Mouse (Mus musculus) urinary bladder, adult 2 months (tissue): ENCODE measurements around the gene Tmem151a. TPM values are rescaled to one million over a fixed set of nuclear protein-coding genes. Genes with fewer than 3 reads are reported as not detected.

Source experiments
- DNase-seq: peaks from one replicate; pipeline ENCODE4 v3.0.0; 2022; ENCODE audit warnings: low spot score
- polyA plus RNA-seq: library from polyadenylated mRNA; depleted of rRNA; stranded (reverse); fragments of >200 nt; gene quantifications from 2 replicates; pipeline ENCODE4 v1.2.3, GENCODE M21; 2012

Gene Tmem151a
- polyA plus RNA-seq, 1 experiment: 3.9 TPM

DNA sequence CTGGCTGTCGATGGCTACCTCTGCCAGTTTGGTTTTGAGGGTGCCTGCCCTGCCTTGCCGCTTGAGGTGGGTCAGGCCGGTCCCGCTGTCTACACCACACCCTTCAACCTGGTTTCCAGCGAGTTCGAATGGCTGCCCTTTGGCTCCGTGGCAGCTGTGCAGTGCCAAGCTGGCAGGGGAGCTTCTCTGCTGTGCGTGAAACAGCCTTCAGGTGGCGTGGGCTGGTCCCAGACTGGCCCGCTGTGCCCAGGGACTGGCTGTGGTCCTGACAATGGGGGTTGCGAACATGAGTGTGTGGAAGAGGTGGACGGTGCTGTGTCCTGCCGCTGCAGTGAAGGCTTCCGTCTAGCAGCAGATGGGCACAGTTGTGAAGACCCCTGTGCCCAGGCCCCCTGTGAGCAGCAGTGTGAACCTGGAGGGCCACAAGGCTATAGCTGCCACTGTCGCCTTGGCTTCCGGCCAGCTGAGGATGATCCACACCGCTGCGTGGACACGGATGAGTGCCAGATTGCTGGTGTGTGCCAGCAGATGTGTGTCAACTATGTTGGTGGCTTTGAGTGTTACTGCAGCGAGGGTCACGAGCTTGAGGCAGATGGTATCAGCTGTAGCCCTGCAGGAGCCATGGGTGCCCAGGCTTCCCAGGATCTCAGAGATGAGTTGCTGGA is 16.6 kb downstream of the Tmem151a start:
- no peak for DNase-seq

DNA sequence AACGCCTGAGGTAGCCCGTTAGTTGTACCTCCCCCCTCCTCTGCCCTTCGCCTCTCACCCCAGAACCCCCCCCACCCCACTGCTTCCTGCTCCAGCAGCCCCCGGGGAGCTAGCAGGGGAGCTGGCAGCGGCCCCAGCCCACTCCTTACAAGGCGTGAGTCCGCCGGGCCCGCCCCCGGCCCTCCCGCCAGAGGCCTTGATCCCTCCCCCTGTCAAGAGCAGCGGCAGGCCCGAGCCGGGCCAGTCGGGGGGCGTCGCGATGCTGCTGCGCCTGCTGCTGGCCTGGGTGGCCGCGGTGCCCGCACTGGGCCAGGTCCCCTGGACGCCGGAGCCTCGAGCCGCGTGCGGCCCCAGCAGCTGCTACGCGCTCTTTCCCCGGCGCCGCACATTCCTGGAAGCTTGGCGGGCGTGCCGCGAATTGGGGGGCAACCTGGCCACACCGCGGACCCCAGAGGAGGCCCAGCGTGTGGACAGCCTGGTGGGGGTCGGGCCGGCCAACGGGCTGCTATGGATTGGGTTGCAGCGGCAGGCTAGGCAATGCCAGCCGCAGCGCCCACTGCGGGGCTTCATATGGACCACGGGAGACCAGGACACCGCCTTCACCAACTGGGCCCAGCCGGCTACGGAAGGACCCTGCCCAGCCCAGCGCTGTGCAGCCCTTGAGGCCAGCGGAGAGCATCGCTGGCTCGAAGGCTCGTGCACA is 17.3 kb downstream of the Tmem151a start, which contains the start of gene Cd248:
Gene Cd248 (plus strand): TSS at position 212 of the 703 bp plus-strand sequence.
- DNase-seq: no peak

DNA sequence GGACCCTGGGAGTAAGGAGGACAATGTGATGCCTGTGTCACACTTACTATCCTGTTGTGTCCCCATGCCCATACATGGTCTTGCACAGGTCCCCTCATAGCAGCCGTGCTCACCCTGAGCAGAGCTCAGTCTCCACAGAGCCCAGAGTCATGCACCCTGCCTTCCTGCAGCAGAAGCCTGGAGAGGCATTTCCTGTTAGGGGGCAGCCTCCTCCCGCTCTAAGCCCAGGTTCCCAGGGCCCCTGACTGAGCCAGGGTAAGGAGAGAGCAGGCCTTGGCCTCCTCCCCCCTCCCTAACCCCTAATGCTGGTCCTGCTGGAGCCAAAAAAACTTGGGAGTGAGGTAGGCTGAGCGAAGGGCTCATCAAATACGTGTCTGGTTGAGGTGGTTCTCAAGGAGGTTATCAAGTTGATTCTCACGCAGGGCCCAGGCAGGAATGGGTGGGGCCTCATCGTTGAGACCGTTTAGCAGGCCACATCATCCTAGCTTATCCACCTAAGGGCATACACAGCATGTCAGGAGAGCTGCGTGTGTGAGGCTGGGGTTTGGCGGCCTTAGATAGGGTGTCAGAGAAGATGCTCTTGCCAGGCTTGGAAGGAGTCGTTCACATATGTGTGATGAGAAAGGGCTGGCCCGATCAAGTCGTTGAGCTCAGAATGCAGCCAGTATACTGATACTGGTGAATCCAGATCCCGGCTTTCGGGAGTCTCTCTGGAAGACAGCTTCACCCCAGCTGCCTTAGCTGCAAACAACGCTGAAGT is 18.1 kb downstream of the Tmem151a start:
- no peak for DNase-seq

DNA sequence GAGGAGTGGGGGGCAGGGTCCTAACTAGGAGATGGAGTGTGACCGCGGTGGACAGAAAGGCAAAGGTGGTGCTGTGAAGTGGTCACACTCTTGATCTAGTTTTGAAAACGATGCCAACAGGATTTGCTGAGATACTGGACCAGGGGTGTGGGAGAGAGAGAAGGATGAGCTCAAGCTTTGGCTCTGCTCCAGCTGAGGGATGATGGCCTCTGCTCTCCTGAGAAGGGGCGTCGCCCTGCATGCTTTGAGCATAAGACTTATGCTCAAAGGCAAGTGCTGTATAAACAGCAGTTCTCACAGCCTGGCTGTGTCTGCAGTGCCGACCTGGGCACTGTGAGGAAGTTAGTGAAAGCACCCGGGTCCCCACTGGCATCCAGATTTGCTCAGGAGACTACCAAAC is 20.2 kb downstream of the Tmem151a start:
- DNase-seq: no peak

DNA sequence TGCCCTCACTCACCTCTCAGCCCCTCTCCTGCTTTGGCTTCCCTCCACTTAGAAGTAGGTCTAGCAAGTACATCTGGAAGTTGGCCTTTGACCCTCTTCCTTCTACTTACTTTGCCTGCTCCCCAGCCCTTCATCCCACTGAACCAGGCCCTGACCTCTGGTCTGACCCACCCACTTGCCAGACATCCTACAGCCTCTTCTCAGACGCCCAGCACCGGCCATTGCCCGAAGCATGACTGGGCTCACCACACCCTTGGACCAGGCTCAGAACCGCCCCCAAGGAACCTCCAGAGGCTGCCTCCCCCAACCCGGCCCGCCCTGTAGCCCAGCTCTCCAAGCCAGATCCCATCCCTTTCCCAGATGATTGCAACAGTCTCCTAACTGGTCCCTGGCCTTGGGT is 22.9 kb downstream of the Tmem151a start:
- no peak for DNase-seq

DNA sequence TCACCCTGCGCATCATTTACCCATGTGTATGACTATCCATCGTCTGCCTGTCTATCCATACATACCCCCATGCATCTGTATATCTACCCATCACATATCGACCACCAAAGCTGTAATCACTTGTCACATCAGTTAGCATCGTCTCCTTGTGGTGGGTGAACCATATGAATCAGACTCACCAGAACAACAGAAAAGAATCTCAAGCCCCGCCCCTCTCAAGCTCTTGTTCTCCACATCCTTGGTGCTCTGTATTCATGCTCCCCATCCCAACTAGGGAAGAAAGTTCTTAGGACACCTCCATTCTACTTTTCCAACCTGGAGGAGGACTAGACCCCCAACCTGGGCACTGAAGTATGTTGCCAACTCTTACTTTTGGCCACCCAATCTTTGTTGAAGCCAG is 23.3 kb downstream of the Tmem151a start:
- DNase-seq: no peak

DNA sequence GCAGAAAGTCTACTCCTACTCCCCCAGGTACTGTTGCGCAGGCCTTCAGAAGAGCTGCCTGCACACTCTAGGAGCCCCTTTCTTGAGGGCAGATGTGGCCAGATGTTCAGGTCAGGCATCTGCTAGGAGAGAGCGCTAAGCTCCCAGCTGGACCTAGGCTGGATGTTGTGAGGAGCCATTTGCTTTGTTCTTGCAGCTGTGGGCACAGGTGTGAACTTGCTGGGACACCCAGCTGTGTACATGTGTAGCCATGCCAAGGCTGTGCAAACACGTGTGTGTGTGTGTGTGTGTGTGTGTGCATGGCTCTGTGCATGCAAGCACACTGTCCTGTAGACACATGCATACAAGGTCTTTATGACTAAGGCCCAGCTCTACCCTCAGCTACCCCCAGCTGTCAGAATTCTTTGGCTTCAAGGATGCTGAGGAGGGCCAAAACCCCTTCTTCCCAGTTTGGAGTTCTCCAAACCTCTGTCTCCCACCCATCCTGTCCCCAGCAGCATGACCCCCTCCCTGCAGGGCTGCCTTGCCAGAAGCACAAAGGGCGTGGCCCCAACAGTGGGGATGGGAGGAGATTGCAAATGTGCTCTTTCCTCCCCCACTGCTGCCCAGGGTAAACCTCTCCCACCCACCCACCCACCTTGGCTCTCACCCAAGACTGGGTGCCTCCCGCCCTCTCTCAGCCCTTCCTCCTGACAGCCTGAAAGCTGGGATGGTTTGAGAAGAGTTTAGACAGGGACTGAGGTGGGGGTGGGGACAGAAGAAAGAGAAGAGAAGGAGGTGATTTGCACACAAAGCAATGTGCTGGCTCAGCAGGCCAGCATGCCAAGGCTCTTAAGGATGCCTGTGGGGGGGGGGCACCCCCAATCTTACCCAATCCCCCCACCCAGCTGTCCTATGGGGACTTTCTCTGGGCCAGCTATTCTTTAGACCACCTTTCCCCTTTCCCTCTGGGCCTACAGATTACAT is 24.7 kb downstream of the Tmem151a start:
- DNase-seq: no peak

DNA sequence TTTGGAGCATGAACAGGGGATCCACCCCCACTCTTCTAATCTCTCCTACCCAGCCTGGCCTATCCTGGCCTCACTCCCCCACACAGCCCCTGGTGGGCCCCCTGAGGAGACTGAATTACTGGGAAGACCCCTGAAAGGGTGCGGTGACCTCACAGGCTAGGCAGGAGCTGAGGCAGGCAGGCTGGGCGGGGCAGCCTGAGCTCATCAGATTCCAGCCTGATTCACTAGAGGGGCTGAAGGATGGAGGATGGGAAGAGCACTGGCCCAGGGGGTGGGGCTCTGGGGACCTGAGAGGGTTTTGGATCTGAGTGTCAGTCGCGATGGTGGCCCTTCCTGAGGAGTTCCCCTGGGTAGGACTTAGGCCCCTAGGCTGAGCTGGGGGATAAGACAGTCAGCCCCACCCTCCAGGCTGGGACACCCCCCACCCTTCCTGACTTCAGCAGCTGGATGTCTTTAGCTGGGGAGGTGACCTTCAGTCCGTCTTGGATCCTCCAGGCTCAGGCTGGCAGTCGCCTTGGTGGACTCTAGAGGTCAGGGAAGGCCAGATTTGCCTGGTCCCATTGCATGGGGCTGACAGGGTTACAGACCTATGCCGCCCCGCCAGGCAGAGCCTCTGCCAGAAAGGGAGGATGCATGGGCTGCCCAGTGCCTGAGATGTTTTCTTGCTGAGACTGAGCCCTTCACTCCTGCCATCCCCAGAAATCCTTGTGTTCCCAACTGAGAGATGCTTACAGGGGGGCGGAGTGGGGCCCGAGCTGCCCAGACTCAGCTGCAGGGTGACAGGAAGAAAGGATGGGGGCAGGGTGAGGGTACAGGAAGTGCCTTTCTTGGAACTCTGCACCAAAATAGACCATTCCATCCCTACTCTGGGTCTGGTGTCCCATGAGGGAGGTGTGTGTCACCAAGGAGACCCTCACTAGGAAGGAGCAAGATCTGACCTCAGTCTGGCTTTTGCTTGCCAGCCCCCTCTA is 26.2 kb downstream of the Tmem151a start:
- DNase-seq: no peak

DNA sequence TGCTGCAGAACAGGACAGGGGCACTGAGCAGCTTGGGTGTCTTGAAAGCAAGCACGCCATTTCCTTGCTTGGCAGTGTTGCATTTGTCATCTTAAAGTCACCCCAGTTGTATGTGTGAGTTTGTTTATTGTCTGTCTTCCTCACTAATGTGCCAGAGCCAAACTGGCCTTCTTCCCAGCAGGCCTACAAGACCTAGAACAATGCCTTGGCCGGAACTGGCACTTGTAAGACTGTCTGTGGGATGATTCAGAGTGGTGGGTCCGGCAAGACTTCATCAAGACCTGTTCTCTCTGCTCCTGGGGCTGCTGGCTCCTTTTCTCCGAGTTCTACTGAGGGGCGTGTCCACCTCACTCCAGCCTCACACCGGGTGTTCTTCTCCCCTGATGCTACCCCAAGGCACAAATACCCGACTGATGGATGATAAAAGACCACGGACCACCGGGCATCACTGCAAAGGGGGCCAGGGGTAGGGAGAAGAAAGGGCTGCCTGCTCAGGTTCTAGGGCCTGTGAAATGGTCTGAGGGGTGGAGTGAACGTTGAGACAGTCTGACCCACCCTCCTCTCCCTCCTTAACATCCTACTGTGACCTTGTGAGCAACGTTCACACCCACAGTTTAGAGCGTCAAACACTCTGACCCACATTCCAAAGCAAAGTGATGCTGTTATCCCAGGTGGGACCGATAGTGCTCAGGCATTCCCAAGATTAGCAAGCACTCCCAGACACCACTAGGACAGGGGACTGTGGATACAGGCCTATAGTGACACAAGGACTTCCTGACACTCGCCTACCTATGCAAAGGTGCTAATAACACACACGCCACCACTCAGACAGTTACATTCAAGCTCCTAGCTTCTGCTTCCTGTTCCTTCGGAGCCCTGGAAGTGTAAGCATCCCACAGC is 27.2 kb downstream of the Tmem151a start:
- DNase-seq: no peak

DNA sequence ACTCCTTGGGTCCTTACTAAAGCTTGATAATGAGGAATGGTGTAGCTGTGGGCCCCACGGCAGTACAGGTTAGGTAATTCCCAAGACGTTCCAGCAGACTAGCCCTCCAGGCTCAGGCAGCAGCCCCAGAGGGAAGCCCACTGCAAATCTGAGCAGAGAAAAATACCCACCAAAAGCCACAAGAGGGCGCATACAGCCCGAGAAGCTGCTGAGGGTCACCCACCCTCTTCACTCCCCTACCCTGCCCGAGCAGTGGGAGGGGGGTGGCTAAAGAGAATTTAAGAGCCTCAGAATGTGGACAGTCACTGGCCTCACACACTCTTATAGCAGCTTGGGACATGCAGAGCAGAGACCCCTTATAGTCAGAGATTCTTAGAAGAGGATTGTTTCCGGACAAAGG is 29.1 kb downstream of the Tmem151a start:
- DNase-seq: no peak

DNA sequence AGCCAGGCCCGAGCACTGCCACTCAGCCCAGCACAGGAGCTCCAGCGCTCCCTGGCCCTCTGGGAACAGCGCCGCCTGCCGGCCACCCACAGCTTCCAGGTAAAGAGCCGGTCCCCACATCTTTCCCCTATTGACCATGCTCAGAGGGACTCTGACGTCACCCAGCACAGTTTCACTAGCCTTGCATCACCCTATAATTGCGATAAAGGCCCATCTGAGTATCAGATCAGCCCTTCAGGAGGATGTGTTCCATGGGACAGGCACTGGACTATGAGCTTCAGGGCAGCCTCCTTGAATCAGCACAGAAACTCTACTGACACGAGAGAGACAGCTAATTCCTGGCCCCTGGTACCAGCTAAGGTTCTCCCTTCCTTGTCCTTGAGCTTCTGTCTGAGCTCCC is 31.4 kb downstream of the Tmem151a start:
- no peak for DNase-seq

DNA sequence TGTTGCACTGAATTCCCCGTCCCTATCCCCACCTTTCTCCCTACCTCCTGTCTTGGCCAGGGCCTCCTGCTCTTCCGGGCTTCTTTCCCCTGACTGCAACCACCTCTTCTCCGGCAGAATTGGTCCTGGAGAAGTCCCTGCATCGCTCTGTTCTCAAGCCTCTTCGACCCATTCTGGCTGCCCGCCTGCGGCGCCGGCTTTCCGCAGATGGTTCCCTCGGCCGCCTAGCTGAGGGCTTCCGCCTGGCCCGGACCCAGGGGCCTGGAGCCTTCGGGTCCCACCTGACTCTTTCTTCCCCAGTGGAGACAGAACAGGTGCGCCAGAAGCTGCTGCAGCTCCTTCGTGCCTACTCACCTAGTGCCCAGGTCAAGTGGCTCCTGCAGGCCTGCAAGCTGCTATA is 32.5 kb downstream of the Tmem151a start:
- DNase-seq: no peak

DNA sequence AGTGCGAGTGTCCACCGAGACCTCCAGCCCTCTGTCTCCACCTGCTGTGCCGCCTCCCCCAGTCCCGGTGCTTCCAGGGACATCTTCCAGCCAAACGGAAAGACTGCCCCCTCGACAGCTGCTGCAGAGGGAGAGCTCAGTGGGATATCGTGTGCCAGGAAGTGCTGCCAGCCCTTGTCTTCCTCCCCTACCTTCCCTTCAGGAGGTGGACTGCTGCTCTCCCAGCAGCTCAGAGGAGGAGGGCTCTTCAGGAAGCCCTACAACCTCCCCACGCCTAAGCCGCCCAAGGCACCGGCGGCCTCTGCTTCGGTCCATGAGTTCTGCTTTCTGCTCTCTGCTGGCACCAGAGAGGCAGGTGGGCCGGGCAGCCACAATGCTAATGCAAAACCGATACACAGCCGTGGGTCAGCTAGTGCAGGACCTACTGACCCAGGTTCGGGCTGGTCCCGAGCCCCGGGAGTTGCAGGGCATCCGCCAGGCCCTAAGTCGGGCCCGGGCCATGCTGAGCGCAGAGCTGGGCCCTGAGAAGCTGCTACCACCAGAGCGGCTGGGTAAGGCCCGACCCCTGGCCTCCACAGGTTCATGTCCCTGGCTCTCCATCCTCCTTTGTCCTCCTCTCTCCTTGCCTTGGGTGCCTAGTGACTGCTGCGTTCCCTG is 33.0 kb downstream of the Tmem151a start:
- no peak for DNase-seq

DNA sequence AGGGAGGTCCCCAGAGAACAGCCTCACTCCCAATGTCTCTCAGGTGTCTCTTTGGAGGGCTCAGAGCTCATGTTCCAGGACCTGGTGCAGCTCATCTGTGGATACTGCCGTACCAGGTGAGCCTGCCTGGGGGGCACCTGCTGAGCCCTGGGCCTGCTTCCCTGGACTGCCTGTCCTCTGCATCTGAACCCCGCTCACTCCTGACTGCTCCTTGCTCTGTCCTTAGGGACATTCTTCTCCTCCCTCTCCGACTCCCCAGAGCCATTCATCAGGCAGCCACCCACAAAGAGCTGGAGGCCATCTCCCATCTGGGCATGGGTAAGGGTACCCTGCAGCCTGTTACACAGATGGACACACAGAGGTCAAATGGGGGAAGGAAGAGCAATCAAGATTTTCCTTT is 33.8 kb downstream of the Tmem151a start:
- no peak for DNase-seq

DNA sequence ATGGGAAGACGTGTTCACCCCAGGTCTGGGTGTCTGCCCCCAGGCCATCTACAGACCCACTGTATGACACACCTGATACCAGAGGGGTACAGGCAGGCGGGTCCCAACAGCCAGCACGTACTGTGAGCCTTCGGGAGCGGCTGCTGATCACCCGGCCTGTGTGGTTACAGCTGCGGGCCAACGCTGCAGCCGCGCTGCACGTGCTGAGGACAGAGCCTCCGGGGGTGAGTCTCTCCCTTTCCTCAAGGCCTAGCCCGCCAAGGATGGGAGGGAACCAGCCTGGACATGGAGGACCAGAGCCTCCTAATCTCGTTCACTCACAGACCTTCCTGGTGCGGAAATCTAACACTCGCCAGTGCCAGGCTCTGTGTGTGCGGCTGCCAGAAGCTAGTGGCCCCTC is 34.3 kb downstream of the Tmem151a start:
- DNase-seq: no peak

DNA sequence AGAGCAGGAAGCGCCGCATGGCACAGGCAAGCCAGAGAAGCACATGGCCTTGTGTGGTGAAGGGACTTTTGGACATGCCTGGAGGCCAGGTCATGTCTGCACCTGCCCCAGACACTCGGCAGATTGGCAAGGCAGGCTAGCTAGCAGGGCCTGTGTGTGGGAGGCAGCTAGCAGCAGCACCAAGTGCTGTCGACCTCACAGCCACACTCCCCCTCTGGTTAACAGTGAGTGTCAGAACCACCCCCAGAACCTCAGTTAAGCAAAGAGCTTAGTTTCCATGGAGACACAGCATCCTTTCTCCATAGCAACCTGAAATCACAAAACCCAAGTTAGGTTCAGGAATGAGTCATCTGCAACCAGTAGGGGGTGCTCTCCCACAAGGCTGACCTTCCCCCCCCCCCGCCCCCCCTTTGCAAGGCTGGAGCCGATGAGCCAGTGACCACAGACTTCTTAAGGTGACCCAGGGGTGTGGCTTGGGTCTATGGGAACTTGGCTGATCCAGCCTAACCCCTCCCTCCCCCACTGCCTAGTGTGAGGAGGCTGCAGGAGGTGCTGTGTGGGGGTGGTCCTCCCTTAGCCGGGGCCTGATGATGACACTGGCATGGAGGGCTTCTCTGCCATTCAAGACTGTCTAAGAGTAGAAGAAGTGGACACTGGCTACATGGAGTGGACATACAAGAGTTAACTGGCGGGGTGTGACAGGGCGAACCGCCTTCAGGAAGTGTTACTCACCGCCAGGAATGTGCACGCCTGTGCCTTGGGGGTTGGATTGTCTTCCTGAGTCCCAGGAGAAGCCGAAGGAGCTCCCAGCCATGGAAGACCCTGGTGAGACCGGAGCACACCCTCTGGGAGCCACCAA is 35.1 kb downstream of the Tmem151a start, which contains the start of gene Rin1:
Gene Rin1 (plus strand): TSS at position 435 of the 859 bp plus-strand sequence.
- peak; percentile 66 for DNase-seq

DNA sequence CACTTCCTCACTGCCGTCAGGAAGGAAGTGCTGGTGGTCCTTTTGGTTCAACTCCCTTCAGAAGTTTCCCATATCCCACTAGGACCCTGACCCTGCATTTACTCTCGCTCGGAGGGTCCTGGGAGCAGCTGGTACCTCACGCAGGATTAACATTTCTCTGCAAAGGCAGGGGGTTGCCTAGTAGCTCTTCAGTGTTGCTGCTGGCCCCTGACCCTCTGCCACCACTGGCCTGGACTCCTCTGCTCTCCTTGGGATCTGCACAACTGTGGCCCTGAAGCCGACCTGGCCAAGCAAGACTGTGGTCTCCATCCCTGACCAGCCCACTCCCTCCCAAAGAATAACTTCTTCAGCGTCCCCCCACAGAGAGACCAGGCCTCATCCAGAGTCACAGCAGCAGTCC is 36.0 kb downstream of the Tmem151a start:
- peak; percentile 23 for DNase-seq
